Mouse (Mus musculus) heart, postnatal 0 days (tissue): Measurements from ENCODE around the gene Pdxk.

Source experiments
- CTCF ChIP-seq: IDR thresholded peaks from 2 replicates; pipeline ENCODE4 v1.5.1; 2016; ENCODE audit warnings: antibody characterized with exemption, control low read depth, low read depth
- EP300 ChIP-seq: IDR thresholded peaks from 2 replicates; pipeline ENCODE4 v1.6.1; 2016; ENCODE audit warnings: antibody characterized with exemption, low read depth

GRCm38 (mm10) chr10:78395377-78395776 lies 69.4 kb downstream of the Pdxk start:
- TF ChIP-seq CTCF, result no peak
- no peak for TF ChIP-seq EP300
